Mouse (Mus musculus) left cerebral cortex, postnatal 4 days (tissue): ENCODE measurements around the gene 4931423N10Rik. TPM values are rescaled to one million over a fixed set of nuclear protein-coding genes. Genes with fewer than 3 reads are reported as not detected.
A peak's percentile ranks its signal among the peaks of the same experiment; 100 is the strongest.
"Not testable (repeated sequence)": the region's sequence is repeated elsewhere in the genome, so short reads cannot be mapped to it uniquely, and the experiment has no call there.

ENCODE experiments used
- DNase-seq: peaks from one replicate; pipeline ENCODE4 v3.0.0-alpha.2; 2022
- intact Hi-C: fragments of 180-260 bp; cut with DNase I; formaldehyde crosslinking; loops from one replicate; pipeline ENCODE4 v1.15.1; 2025
- total RNA-seq, 2 experiments: library from RNA; stranded (reverse); gene quantifications; 2 replicates each; pipeline ENCODE4 v1.2.3; 2021

The 4931423N10Rik gene
- total RNA-seq: under 1 TPM; 0.26 to 0.32 TPM

- intact Hi-C loops: no loop called here
- DNase-seq: no peak
These were observed at the start of gene 4931423N10Rik for GRCm38 (mm10) chr2:23207070-23207526. Gene 4931423N10Rik (plus strand): TSS chr2:23207476.

DNA sequence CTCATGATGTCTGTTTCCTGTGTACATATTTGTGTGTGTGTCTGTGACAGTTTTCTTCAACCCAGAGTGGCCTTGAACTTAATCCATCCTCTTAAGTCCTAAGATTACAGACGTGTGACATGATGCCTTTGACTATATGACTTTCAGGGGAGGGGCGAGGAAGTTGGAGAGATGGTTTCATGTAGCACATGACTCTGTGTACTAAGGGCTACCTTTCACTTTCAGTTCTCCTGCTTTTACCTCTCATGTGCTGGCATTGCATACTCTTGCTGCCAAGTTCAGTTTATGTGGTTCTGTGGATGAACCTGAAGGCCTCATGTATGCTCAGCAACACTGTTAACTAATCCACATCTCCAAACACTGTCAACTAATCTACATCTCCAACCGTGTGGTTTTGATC is 35.0 kb upstream of the 4931423N10Rik start:
- DNase-seq: no peak
- intact Hi-C loops: loop anchor here (10.0 kb wide), 1 partner anchor 88 kb away; no protein-coding TSS in a partner anchor

DNA sequence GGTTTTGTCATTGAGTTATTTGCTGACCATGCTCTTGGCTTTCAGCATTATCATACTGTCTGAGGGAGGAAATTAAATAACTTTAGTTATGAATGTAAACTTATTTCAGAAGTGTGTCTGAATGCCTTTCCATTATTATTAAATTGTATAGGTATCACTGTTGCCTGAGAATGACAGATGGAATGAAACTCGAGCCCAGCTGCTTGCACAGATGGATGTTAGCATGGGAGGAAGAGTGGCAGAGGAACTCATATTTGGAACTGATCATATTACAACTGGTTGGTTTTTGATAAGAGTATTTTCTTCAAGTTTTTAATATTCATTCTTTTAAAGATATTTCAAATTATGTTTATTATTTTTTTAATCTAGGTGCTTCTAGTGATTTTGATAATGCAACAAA is 12.9 kb upstream of the 4931423N10Rik start:
- no peak for DNase-seq

DNA sequence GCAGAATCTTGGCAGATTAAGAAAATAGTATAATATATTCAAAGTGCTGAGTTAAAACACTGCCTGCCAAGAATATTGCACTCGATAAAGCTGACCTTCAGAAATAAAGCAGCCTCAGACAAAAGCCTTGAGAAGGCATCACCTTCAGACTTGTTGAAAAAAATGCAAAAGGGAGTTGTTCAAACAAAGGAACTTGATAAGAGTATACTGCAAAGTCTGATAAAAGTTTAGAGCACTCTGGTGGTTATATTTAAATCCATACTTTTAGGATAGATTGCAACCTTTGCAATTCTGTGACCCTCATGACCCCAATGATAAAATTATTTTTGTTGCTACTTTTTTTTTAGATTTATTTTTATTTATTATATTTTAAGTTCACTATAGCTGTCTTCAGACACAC is 6.2 kb upstream of the 4931423N10Rik start:
- intact Hi-C loops: no loop called here
- no peak for DNase-seq

More for the DNA sequence above, 12.9 kb upstream of the 4931423N10Rik start:
- intact Hi-C loops: no loop called here

DNA sequence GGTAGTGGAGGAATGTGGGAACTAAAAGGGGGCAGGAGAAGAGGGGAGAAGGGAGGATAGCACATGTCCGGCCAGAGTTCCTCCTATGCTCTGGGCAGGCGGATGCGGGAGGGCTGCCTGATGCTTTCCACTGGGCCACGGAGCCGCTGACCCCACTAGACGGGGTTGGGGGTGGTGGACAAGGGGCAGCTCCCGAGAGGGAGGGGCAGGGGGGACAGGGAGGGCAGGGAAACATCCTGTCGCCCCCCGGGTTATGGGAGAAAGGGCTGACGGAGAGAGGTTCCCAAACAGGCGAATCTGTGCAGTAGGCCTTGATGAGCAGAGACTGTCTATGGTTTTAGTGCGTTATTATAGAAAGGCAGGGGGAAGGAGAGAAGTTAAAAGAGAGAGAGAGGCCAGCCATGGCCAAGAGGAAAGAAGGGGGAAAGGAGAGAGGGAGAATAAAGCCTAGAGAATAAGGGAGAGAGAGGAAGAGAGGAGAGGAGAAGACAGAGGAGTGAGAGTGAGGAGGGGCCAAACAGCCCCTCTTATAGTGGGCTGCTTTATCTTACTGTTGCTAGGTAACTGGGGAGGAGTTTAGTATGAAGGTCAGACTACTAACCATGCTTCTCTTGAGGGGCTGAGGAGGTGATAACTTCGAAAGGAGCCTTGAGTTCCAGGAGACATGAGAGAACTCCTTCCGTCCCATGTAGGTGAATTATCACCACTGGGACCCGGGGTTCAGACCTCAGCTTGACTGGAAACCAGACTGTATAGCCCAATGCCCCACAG is 4.2 kb upstream of the 4931423N10Rik start:
- intact Hi-C loops: no loop called here
- DNase-seq: no peak

- intact Hi-C loops: no loop called here
- no peak for DNase-seq
These were observed 6.4 kb downstream of the 4931423N10Rik start for GRCm38 (mm10) chr2:23213661-23214060.

GRCm38 (mm10) chr2:23225199-23225598 is 17.9 kb downstream of the 4931423N10Rik start:
- no peak for DNase-seq
- intact Hi-C loops: no loop called here

DNA sequence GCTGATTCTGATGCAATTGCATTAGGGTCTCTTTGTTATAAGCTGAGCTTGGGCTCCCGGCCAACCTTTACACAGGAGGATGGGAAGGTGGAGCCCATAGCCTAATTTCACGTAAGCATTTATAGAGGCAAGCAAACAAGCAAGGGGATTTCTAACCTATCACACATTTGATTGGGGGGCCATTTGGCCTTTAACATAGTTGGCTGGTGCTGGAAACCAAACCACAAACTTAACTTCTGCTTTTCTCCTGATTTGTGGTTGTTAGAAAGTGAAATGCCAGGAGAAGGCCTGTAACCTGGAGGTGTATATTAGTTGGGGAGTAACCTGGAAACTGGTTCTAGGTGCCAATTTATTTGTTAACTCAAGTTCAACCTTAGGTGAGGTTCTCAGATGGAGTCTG is 21.2 kb downstream of the 4931423N10Rik start:
- no peak for DNase-seq
- intact Hi-C loops: no loop called here

DNA sequence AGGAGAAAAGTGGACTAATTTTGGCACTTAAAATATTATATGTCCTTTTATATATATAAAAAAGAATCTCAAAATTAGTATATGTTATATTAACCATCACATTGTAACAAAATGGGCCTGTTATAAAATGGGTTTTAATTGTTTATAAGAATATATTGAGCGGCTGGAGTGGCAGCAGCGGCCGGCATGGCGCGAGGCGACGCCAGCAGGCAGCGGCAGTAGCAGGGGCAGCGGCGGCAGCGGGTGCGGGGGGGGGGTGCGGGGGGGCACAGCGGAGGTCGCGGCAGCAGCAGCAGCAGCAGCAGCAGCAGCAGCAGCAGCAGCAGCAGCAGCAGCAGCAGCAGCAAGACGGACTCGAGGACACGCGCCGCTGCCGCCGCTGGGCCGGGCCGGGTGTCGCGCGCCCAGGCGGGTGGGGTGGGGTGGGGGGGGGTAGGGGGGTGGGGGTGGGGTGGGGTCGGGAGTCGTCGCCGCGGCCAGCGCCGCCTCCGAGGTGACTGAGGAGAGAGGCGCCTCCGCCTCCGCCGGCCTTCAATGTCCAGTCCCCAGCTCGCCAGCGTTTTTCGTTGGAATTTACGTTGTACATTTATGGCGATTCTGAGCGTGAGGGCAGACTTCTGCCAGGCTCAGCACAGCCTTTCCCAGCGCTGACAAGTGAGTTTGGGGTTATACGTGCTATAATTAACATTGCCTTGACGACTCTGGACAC is 26.9 kb downstream of the 4931423N10Rik start:
- intact Hi-C loops: no loop called here

GRCm38 (mm10) chr2:23290991-23291390 is 83.7 kb downstream of the 4931423N10Rik start:
- intact Hi-C loops: not testable (repeated sequence)
- peak; percentile 3 for DNase-seq

More for the DNA sequence above, 26.9 kb downstream of the 4931423N10Rik start:
- peak; percentile 24 for DNase-seq

DNA sequence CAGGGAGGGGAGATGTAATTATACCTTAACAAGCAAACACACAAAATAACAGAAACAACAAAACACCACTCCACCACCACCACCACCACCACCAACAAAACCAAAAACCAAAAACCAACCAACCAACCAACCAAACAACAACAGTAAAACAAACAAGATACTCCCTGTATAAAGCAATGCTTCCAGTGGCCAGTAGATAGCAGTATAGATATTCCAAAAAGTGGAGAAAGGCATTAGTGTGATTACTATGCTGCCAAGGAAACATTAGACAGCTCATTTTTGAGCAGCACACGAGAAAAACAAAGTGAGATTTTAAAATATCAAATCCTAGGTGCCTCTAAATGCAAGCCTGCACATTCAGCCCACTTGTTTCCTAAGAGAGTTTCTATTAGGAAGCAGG is 107.6 kb downstream of the 4931423N10Rik start:
- intact Hi-C loops: loop anchor here (10.0 kb wide), 2 partner anchors 870 to 1250 kb away; partner anchors contain the start of gene Il1f9
- DNase-seq: no peak

Other genes with a start within 250 kb of the 4931423N10Rik start
- 100 to 1,000 TPM in 1 of 2 experiments, 10 to 100 TPM in 1; 89.4 to 103 TPM for gene Abi1, start 167.2 kb upstream of the 4931423N10Rik start, total RNA-seq
- 10 to 100 TPM; 70.0 to 71.8 TPM for gene Acbd5, start 139.3 kb upstream of the 4931423N10Rik start, total RNA-seq
- 1 to 10 TPM; 2.0 to 3.4 TPM for gene Mastl, start 51.5 kb upstream of the 4931423N10Rik start, total RNA-seq
- 10 to 100 TPM; 91.0 to 99.2 TPM for gene Yme1l1, start 51.1 kb upstream of the 4931423N10Rik start, total RNA-seq
- gene Nxph2, start 113.8 kb downstream of the 4931423N10Rik start, total RNA-seq: 1 to 10 TPM; 7.0 to 7.6 TPM